Mouse (Mus musculus): Measurements from ENCODE around the gene Cenpe.
"Not testable (repeated sequence)": the region's sequence is repeated elsewhere in the genome, so short reads cannot be mapped to it uniquely, and the experiment has no call there.

Gene Cenpe

GRCm38 (mm10) chr3:135211805-135212657, at the start of gene Cenpe:
Gene Cenpe (plus strand): TSS chr3:135212537.
- DNase-seq (ENCODE audit: low spot score) = peak; percentile 62

DNA sequence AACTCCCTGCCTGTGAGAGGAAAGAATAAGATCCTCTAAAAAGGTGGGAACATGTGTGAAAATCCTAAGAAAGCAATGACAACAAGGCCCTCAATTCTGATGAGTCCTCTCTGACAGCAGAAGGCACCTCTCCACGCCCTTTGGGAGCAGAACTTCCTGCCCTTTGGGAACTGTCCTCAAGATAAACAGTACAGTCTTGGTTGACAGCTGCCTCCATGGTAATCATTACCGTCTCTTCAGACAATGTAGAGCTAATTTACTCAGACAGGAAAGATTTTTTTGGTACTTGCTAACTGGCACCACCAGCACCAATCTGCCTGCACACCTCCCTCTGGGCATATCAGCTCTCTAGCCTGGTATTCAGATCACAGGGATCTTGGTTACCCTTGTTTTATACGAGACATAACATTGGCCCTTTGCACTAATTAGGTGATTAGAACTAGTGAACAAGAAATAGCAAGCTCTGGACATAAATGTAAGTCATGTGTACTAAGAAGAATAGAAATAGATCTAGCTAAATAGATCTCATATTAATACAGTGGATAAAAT, 40.4 kb upstream of the Cenpe start:
- no peak for DNase-seq (ENCODE audit: low spot score)

- no peak for DNase-seq (ENCODE audit: low spot score)
These were observed 20.5 kb upstream of the Cenpe start for GRCm38 (mm10) chr3:135191861-135192260.

- DNase-seq (ENCODE audit: low spot score) = not testable (repeated sequence)
These were observed 14.3 kb upstream of the Cenpe start for GRCm38 (mm10) chr3:135198051-135198450.

GRCm38 (mm10) chr3:135200409-135201303, 11.7 kb upstream of the Cenpe start:
- DNase-seq (ENCODE audit: low spot score) = no peak

- DNase-seq (ENCODE audit: low spot score) = peak; percentile 7
These were observed 5.7 kb upstream of the Cenpe start for GRCm38 (mm10) chr3:135206621-135207020.

DNA sequence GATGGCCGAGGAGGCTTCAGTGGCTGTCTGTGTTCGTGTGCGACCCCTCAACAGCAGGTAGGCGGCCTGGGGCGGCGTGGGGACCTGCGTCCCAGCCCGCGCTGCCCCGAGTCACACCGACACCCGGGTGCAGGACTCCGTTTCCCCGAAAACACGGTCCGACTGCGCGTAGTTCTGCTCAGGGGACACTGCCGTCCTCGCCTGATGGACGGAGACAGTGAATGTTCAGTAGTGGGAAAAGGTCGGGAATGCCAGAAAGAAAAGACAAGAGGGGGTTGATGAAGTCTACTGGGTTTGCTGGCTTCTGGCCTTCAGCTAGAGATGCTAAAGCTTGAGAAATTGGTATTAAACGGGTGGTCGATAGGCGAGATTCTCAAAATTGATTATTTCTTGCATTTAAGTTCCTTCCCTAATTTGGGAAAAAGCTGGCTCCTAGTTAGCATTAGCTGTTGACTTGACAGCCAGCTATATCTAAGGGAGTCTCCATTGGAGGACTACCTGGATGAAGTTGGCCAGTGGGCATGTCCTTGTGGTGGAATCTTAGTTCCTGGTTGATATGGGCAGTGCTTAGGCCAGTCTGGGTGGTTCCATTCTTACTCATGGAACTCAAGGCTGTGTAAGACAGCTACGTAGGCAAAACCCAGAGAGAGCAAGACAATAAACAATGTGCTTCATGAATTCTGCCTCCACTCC, 467 bp downstream of the Cenpe start:
- no peak for DNase-seq (ENCODE audit: low spot score)

DNA sequence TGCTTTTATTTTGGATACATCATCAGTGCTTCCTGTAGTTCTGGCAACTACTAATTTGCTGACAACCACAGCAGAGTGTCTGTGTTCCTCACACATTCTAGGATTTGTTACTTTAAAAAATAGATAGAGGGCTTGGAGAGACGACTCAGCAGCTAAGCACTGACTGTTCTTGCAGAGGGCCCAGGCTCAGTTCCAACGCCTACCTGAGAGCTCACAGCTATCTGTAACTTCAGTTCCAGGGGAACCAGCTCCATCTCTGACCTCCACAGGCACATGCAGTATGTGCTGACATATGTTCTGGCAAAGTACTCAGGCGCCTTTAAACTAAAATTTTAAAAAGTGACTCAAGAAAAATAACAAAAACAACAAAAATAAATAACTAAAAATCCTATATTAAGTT, 19.7 kb downstream of the Cenpe start:
- DNase-seq (ENCODE audit: low spot score) = no peak

DNA sequence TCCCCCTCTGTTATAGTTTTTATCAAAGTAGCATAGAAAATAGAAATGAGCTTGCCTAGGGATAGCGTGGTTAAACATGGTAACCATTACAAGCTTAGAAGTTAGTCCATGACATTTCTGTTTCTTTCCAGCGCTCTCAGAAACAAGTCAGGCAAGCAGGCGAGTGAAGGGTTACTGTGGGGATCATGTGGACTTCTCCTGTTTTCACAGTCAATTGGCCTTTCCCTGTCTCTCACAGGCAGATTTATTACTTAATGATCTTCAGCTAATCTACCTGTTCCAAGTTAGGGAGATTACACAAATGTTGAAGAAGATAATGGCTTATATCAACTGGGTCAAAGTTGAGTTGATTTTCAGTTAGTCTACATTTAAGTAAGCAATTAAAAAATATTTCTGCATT, 20.1 kb downstream of the Cenpe start:
- DNase-seq (ENCODE audit: low spot score) = no peak

DNA sequence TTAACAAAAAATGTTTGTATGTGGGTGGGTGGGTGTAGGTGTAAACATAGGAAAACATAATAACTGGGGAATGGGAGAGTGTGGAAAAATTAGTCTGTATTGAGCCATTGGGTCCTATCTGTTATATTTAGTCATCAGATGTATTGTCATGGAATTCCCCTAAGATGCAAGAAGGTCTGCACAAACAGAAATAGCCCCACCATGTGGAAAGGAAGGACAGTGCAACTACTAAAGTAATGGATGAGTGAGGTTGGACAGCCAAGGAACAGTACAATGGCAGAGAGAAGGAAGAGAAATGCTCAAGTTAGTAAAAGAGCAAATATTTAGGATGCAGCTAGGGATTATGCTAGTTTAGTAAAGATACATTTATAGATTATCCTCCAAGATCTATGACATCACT, 33.4 kb downstream of the Cenpe start:
- peak; percentile 3 for DNase-seq (ENCODE audit: low spot score)

- DNase-seq (ENCODE audit: low spot score) = no peak
These were observed 34.5 kb downstream of the Cenpe start for GRCm38 (mm10) chr3:135246828-135247227.

DNA sequence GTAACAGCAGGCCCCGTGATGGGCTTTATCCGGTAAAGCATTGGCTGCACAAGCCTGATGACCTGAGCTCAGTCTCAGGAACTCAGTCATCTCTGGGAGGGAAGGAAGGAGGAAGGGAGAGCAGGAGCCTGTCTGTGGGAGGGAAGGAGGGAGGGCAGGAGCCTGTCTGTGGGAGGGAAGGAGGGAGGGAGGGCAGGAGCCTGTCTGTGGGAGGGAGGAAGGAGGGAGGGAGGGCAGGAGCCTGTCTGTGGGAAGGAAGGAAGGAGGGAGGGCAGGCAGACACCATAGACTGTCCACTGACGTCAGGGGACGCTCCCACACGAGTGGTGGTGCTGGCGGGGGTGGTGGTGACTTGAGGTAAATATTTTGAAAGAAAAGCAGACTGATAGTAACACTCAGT, 36.8 kb downstream of the Cenpe start:
- DNase-seq (ENCODE audit: low spot score) = no peak

- no peak for DNase-seq (ENCODE audit: low spot score)
These were observed 39.5 kb downstream of the Cenpe start for GRCm38 (mm10) chr3:135251825-135252224.

- no peak for DNase-seq (ENCODE audit: low spot score)
These were observed 42.4 kb downstream of the Cenpe start for GRCm38 (mm10) chr3:135254784-135255183.

DNA sequence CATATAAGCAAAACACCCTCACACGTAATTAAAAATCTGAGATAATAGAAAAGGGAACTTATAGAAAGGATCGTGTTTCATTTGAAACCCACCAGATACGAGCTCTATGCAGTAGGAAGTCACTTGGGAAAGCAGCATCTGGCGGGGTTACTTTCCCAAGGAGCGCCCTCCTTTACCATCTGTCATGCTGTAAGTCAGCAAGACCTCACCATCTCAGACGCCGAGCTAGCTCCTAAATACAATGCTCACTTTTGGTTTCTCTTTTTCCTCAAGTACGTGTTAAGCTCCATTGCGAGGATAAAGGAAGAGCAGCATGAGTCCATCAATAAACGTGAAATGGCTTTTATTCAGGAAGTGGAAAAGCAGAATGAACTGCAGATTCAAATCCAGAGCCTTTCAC, 46.6 kb downstream of the Cenpe start:
- no peak for DNase-seq (ENCODE audit: low spot score)

DNA sequence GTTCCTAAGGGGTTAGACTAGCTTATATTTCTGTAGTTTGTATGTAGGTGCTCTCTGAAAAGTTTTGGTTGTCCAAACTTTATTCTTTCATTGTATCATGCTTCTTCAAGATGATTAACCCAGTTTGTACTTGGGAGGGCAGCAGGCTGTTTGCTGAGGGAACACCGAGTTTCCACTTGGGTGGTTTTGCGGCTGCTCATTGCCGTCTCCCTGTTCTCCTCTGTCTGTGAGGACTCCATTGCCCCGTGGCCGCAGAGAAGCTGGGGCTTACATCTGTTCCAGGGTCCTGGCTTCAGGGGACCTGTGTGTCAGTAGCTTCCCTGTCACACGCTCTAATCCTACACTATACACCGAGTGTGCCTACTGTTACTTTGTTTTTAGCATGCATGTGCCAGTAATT, 47.9 kb downstream of the Cenpe start:
- no peak for DNase-seq (ENCODE audit: low spot score)

DNA sequence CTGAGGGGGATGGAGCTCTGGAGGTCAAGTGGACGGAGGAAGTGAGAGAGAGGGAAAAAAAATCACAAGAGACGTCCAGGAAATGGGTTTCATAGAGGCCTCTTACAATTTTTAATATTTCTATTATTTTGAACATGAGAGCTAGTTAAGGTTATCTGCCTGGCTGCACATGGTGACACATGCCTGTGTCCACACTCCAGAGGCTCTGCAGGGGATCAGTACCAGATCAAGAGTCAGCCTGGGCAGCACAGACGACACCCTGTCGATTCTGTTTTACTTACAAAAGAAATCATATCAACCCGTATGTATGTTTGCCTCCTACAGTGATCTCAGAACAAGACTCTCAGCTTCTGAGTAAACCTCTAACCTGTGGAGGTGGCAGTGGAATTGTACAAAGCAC, 56.3 kb downstream of the Cenpe start:
- DNase-seq (ENCODE audit: low spot score) = no peak

GRCm38 (mm10) chr3:135269391-135269990, 57.2 kb downstream of the Cenpe start:
- DNase-seq (ENCODE audit: low spot score) = no peak

DNA sequence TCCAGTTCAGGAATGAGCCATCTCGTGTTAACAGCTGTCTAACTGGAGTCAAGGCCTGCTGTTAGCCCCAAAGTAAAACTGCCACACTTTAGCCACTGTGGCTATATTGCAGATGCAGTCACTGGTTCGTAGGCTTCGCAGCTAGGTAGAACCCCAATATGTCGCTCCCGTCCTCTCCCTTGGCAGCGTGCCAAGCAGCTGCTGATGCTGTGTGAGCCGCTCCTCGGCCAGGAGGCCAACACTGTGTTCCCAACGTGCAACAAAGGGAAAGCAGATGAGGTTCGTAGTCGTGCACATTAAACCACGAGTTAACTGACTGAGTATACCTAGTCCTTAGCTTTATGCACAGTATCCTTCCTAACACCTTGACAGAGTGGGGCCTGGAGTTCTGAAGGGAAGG, 60.3 kb downstream of the Cenpe start:
- DNase-seq (ENCODE audit: low spot score) = no peak

- no peak for DNase-seq (ENCODE audit: low spot score)
These were observed 60.7 kb downstream of the Cenpe start for GRCm38 (mm10) chr3:135273047-135273446.

GRCm38 (mm10) chr3:135280160-135280559, 67.8 kb downstream of the Cenpe start:
- DNase-seq (ENCODE audit: low spot score) = no peak

Data from left cerebral cortex, adult 11 months (tissue).